Mouse (Mus musculus) macrophage (primary cell): ENCODE results near the gene Arid3b. TPM values are rescaled to one million over a fixed set of nuclear protein-coding genes. Genes with fewer than 3 reads are reported as not detected.
A peak's percentile ranks its signal among the peaks of the same experiment; 100 is the strongest.

Experiments used
- H3K27ac ChIP-seq: fragments of 350-480 bp; formaldehyde crosslinking; 2 replicates; pipeline ENCODE4 v1.9.0; 2021
- H3K36me3 ChIP-seq: fragments of 350-480 bp; formaldehyde crosslinking; 2 replicates; pipeline ENCODE4 v1.9.0; 2021; ENCODE audit errors: inconsistent target
- H3K4me3 ChIP-seq: fragments of 350-480 bp; formaldehyde crosslinking; 2 replicates; pipeline ENCODE4 v1.9.0; 2021; ENCODE audit errors: inconsistent target
- H3K79me2 ChIP-seq: fragments of 350-480 bp; formaldehyde crosslinking; 2 replicates; pipeline ENCODE4 v1.9.0; 2021; ENCODE audit errors: inconsistent target
- WGBS: methylation state at CpG from one replicate; pipeline ENCODE4 v1.1.7; 2026; ENCODE audit warnings: inconsistent platforms; ENCODE audit not compliant: missing documents; 5-methylcytosine and 5-hydroxymethylcytosine counted together
- polyA plus RNA-seq: library from polyadenylated mRNA; stranded (reverse); fragments of 250-400 nt; gene quantifications from 3 replicates; pipeline ENCODE4 v1.2.4, GENCODE M21; 2018; ENCODE audit warnings: inconsistent platforms

Arid3b gene
- polyA plus RNA-seq, 1 experiment from 2014 or later: 8.3 TPM

GRCm38 (mm10) chr9:57854280-57854679 lies 17.7 kb upstream of the Arid3b start:
- Histone ChIP-seq H3K27ac (no peak overlapping the region), H3K79me2 (no peaks in the 10 kb centered on the region), H3K36me3 (no peaks in the 10 kb centered on the region), H3K4me3 (no peak overlapping the region)

DNA sequence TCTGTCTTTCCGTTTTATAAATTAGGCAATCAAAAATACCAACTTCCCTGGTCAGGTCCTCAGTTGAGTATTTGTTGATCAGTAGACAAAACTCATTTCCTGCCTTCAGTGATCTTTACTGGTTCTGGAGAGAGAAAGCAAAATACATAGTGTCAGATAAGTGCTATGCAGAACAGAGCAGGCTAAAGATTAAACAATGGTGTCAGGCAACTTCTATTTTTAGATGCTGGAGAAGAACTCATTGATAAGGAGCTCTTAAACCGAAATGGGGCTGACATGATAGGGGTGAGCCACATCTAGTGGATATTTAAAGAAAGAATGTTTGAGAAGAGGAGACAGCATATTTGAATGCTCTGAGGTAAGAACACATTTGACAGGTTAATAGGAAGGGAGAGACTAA lies 2.4 kb upstream of the Arid3b start:
- Histone ChIP-seq H3K36me3 (no peaks in the 10 kb centered on the region), H3K27ac (no peak overlapping the region), H3K79me2 (peaks cover 22% of the 10 kb centered on the region; the same call in 1 of the 2 replicates), H3K4me3 (no peak overlapping the region)
- WGBS: 46% methylated on average over 2 of the region's 2 CpGs

DNA sequence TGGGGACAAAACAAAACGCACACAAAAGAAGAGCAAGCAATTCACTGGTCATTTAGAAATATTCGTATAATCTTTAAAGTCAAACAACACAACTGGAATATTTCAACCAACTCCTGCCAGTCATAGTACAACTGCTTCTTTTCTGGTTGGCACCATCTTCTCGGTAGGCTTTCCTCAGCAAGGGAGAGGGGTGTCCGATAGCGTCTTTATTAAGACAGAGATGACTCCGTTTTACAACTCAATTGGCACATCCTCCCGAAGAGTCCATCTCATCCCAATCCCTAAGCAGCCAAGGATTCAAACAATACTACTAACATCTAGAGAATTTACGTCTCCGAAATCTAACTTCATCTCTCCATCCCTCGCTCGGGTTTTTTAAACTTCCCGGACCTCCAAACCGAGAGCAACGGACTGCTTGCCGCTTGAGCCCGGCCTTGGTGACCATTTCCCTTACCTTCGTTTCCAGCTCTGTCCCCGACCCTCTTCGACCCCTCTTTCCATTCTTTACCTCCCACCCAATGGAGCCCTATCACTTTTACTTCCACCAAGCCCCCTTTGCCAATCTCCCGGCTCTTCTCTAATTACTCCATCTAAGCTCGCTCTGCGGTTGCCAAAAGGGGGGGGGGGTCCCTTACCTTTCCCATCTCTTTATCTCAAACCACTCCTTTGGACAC lies 615 bp downstream of the Arid3b start:
- Histone ChIP-seq H3K4me3 (peak overlapping the region; percentile 90), H3K27ac (peak overlapping the region; percentile 62), H3K79me2 (peaks cover 34% of the 10 kb centered on the region; the same call in 1 of the 2 replicates), H3K36me3 (peaks cover 8% of the 10 kb centered on the region; the same call in 1 of the 2 replicates)
- 7% methylated on average over 21 of the region's 22 CpGs for WGBS

GRCm38 (mm10) chr9:57834629-57835417 lies 1.8 kb downstream of the Arid3b start:
- 77% methylated on average over 10 of the region's 11 CpGs for WGBS
- peaks cover 45% of the 10 kb centered on the region for H3K79me2 ChIP-seq
- peak overlapping the region; percentile 90; the same call in 1 of the 2 replicates for H3K4me3 ChIP-seq
- H3K27ac ChIP-seq: peak overlapping the region; percentile 62; the same call in 1 of the 2 replicates
- peaks cover 8% of the 10 kb centered on the region; the same call in 1 of the 2 replicates for H3K36me3 ChIP-seq

DNA sequence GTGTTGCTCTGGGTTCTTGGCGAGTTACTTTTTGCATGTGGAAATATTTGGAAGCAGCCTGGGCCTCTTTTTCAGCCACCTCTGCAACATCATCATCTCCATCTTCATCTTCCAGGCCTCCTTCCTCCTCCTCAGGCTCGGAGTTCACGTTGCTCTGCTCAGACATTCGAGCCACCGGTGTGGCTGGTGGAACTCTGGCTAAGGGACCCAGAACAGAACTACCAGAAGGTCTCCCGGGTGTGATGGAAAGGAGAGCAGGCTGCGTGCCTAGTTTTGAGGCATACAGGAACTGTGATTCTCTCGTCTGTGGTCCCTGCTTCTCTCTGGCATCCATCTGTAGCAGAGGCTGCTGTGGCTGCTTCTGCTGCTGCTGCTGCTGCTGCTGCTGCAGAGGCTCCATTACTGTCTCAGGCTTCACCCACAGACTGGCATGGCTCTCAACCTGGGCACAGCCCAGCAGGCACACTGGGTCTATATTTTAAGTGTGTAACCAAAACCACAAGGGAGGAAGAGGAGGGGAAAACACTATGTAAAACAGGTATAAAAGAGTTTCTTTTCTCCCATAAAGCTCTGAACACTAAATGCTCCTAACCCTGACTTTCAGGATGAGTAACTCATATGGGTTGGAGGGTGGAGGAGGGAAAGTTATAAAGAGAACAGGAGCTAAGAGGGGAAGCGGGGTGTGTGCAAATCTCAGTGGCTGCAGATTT lies 2.7 kb downstream of the Arid3b start:
- no peak overlapping the region for H3K4me3 ChIP-seq
- peaks cover 11% of the 10 kb centered on the region; the same call in 1 of the 2 replicates for H3K36me3 ChIP-seq
- no peak overlapping the region for H3K27ac ChIP-seq
- WGBS: 88% methylated on average over 5 of the region's 9 CpGs
- peaks cover 54% of the 10 kb centered on the region for H3K79me2 ChIP-seq

DNA sequence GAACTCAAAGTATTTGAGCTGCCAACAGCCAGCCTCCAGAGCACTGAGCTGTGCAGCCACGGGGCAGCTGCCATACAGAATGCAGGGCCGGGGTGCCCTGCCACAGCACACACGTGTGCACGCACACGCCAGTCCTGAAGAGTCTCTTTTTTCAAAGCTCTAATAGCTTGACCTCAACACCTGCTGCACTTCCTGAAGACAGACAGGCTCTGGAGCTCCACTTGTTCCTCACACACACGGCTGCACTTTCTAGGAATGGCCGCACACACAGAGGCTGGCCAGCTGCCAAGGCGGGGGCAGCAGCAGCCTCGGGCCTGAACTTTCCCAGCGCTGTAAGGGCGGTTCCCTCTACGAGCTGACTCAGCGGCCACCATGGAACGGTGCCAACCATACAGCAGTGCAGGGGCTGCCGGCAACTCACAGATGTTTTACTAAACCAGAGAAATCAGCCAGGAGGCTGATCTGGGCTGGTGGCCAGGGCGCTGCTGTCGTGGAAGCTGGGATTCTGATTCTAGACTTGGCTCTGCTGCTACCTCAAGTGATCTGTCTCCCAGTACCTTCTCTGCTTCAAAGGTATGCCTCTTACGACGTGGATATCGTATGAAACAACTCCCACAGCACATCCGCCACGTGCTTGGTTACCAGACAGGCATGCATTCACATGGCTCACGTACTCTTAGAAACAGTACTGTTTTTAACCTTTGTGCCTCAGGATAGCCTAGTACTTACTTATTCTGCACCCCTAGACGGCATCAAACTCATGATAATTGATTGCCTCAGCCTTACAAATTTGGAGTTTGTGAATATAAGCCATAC lies 5.1 kb downstream of the Arid3b start:
- no peak overlapping the region for H3K27ac ChIP-seq
- no peak overlapping the region for H3K4me3 ChIP-seq
- H3K79me2 ChIP-seq: peaks cover 79% of the 10 kb centered on the region
- WGBS: 29% methylated on average over 24 of the region's 24 CpGs
- H3K36me3 ChIP-seq: peaks cover 15% of the 10 kb centered on the region; the same call in 1 of the 2 replicates

GRCm38 (mm10) chr9:57829812-57830557 lies 6.6 kb downstream of the Arid3b start:
- H3K79me2 ChIP-seq: peaks cover 80% of the 10 kb centered on the region
- no peak overlapping the region for H3K4me3 ChIP-seq
- 96% methylated on average over 6 of the region's 6 CpGs for WGBS
- no peak overlapping the region for H3K27ac ChIP-seq
- H3K36me3 ChIP-seq: peaks cover 25% of the 10 kb centered on the region; the same call in 1 of the 2 replicates

DNA sequence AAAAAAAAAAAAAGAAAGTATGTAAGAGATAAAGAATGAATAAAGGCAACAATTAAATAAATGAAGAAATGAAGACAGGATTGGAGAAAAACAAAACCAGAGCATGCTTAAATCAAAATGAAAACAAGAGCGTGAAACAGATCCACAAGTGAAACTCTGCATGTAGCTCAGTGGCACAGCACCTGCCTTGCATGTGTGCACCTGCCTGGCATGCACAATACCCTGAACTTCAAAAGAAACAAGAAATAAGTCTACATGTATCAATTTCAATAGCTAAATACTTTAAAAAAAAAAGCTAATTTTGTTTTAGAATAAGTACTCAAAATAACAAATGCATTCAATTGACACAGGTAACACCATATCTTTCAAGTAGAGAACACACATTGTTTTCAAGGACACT lies 13.2 kb downstream of the Arid3b start:
- H3K79me2 ChIP-seq: peaks cover 89% of the 10 kb centered on the region
- no peak overlapping the region for H3K4me3 ChIP-seq
- H3K27ac ChIP-seq: no peak overlapping the region
- H3K36me3 ChIP-seq: peaks cover 16% of the 10 kb centered on the region; the same call in 1 of the 2 replicates
- 93% methylated on average over 1 of the region's 1 CpGs for WGBS

GRCm38 (mm10) chr9:57822812-57823211 lies 13.8 kb downstream of the Arid3b start:
- no peak overlapping the region for H3K27ac ChIP-seq
- 93% methylated on average over 13 of the region's 13 CpGs for WGBS
- H3K79me2 ChIP-seq: peaks cover 89% of the 10 kb centered on the region
- H3K4me3 ChIP-seq: no peak overlapping the region
- peaks cover 16% of the 10 kb centered on the region; the same call in 1 of the 2 replicates for H3K36me3 ChIP-seq

DNA sequence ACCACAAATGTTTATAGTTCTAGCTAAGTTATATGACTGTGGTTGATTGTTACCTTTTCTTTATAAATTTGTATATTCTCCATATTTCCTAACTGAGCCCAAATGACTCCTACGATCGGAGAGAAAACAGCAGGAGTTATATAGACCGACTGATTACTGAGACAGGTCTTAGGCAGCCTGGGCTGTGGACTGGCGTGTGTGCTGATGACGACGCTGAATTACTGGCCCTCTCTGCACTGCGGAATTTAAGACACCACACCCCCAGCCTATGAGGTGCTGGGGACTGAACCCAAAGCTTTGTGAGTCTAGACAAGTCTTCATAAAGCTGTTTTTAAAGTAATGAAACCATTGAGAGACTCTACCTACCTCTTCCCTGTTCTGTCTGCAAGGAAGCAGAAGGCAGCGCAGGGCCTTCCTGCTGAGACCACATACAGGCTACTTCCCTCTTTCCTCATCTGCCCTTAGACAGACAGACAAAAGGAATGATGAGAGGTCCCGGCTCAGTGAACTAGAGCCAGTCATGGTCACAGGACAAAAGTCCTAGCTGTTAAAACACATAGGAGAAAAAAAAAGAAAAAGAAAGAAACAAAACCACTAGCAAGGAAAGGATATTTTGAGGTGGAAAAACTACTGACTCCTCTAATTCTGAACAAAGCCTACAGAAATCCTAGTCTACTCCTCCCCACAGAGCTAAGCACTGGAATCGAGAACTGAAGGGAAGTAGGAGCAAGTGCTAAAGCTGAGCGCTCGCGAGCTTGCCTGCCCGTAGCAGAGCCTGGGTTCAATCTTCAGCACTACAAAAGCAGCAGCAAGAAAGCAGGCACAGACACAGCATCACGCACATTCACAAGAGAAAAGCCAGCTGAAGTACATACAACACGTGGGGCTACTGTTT lies 16.2 kb downstream of the Arid3b start:
- WGBS: 10% methylated on average over 14 of the region's 16 CpGs

GRCm38 (mm10) chr9:57817220-57817667 lies 19.3 kb downstream of the Arid3b start:
- Histone ChIP-seq H3K27ac (no peak overlapping the region), H3K79me2 (peaks cover 57% of the 10 kb centered on the region), H3K4me3 (no peak overlapping the region), H3K36me3 (no peaks in the 10 kb centered on the region)
- WGBS: 70% methylated on average over 6 of the region's 6 CpGs

More for the DNA sequence above, 16.2 kb downstream of the Arid3b start:
- H3K36me3 ChIP-seq: peaks cover 10% of the 10 kb centered on the region; the same call in 1 of the 2 replicates
- H3K4me3 ChIP-seq: peak overlapping the region; percentile 2; the same call in 1 of the 2 replicates
- H3K79me2 ChIP-seq: peaks cover 87% of the 10 kb centered on the region
- H3K27ac ChIP-seq: peak overlapping the region; percentile 62

GRCm38 (mm10) chr9:57814866-57815265 lies 21.7 kb downstream of the Arid3b start:
- H3K4me3 ChIP-seq: no peak overlapping the region
- H3K36me3 ChIP-seq: 0 out of 2 replicates have a peak, but pooled peaks cover 5% of the 10 kb centered on the region
- H3K27ac ChIP-seq: no peak overlapping the region
- H3K79me2 ChIP-seq: peaks cover 45% of the 10 kb centered on the region; the same call in 1 of the 2 replicates
- 85% methylated on average over 3 of the region's 3 CpGs for WGBS
